Mouse (Mus musculus) CD8-positive naive resting alpha-beta T cell, adult 2 months (primary cell): Measurements from ENCODE around the gene Slit3.

Experiments
- DNase-seq, 2 experiments: peaks; one replicate each; pipeline ENCODE4 v3.0.0; 2022; ENCODE audit warnings: low read depth in 2 of 2, low spot score in 2 of 2

Slit3 gene

GRCm38 (mm10) chr11:35273416-35273815 is 152.4 kb downstream of the Slit3 start:
- DNase-seq = no peak

- DNase-seq = no peak
These were observed 153.0 kb downstream of the Slit3 start for GRCm38 (mm10) chr11:35274036-35274435.

- DNase-seq = no peak
These were observed 154.3 kb downstream of the Slit3 start for GRCm38 (mm10) chr11:35275300-35275699.

DNA sequence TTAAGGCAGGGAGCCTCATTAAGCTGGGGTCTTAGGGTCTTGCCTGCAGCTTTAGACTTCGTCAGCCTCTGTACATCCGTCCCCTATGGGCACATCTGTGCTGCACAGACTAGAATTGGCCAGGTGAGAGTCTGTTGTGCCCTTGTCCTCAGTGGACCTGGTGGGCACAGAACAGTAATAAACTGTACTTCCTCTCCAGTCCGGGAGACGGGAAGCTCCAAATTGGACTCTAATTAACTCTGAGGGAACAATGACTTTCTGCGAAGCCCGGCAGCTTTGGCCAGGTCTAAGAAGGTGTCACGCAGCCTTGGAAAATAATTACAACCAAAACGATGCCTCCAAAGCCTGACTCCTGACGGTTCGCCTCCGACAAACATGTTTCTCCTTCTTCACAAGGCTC is 155.0 kb downstream of the Slit3 start:
- DNase-seq = no peak

- no peak for DNase-seq
These were observed 157.2 kb downstream of the Slit3 start for GRCm38 (mm10) chr11:35278128-35278769.

DNA sequence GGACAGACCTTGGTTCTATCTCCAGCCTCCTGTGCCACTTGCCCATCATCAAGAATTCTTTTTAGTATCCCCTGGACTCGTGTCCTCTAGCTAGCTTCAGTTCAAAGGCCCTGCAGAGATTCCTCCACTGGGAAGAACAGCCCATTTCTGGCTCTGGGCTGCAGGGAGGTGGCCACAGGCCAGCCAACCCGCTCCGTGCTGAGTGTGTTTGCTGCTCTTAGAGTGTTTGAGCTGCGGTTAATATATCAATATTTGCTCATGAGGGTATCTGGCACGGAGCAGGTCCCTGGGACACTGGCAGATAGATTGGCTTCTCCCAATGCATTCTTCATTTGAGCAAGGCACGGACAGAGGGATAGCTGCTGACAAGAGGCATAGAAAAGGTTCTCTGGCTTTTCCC is 159.8 kb downstream of the Slit3 start:
- DNase-seq = no peak

GRCm38 (mm10) chr11:35282001-35282632 is 161.1 kb downstream of the Slit3 start:
- no peak for DNase-seq

DNA sequence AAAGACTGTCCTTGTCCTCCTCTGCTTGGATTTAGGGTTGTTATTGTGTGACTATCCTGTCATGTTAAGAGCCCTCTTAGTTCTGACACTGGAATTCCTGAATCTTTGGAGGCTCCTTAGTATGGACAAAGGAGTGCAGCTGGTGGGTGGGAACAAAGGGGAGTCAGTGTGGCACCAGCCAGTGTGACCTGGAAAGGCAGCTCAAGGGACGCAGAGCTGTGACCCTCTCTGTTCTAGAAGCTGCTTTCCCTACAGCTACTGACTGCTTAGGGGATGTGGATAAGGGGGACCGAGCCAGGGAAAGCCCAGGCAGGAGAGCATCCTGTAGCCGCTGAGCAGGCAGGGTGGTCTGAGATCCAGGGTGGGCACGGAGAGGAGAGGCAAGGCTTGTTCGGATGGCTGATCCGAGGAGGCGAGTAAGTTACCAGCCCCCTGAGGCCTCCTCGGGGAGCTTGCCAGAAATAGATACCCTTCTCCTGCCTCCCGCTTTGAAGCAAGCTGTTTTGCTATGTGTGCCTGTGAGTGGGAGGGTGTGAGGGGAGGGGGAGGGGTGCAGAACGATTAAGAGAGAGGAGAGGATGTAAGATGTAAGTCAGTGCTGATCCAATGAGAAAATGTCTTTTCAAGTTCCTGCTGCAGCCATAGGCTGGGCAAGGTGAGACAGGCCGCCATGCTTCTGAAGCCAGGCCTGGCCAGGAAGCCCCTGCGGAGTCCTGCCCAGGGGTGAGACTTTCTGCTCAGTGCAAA is 162.0 kb downstream of the Slit3 start:
- no peak for DNase-seq

- DNase-seq = no peak
These were observed 162.7 kb downstream of the Slit3 start for GRCm38 (mm10) chr11:35283767-35284166.

DNA sequence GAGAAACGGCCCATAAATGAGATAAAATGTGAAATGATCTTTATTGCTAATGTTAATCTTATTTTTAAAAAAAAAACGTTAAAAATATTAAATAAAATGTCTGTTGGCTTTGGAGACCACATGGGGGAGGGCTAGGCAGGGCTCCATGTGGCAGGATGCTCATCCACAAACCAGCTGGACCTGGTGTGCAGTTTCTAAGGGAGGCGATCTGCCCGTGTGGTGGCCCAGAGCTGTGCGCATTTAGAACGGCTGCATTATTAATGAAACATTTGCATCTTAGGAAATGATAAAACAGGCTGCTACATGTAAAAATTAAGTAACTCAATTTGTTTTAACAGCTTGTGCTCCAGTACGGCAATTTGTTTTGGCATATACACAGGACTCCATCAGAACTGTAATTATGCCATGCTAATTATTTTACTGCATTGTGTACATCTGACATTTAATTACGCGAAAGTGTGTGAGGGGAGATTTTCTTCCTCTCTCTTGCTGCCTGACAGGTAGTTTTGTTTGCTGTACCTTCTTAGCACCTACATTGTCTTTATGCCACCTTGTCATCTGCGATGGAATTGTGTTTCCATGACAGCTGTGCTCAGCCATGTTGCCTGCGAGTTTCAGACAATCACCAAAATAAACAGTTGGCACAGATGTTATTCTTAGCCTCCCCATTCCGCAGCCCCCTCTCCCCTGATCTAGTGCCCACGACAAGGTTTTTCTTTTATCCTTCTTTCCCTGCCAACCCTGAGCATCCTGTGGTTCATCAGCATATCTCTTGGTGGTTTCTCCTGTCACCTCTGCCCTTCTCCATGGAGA is 165.8 kb downstream of the Slit3 start:
- no peak for DNase-seq

- no peak for DNase-seq
These were observed 167.0 kb downstream of the Slit3 start for GRCm38 (mm10) chr11:35288056-35288455.

GRCm38 (mm10) chr11:35288761-35289278 is 167.8 kb downstream of the Slit3 start:
- DNase-seq = no peak

DNA sequence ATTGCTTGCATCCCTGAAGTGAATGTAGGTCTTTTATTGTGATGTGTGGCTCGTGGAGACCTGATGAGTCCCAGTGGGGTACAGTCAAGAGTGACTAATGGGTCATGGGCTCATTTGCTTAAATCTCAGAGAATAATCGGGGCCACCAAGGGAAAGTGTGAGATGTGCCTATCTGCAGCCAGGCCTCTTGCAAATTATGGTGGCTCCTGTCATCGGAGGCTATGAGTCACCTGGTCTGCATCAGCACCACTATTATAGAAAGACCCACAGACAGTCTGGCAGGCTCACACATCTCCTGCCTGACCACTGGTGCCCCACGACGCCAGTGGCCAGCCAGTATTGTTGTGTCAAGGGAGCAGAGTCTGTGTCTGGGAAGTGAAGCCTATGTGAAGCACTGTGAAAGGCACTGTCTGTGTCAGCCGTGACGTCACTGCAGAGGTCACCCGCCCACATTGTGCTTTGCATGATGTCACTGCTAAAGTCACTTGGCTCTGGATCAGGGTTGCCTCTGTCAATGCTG is 171.3 kb downstream of the Slit3 start:
- DNase-seq = no peak

GRCm38 (mm10) chr11:35293197-35293596 is 172.2 kb downstream of the Slit3 start:
- no peak for DNase-seq

GRCm38 (mm10) chr11:35294670-35295069 is 173.6 kb downstream of the Slit3 start:
- no peak for DNase-seq

- DNase-seq = no peak
These were observed 174.3 kb downstream of the Slit3 start for GRCm38 (mm10) chr11:35295162-35295799.

DNA sequence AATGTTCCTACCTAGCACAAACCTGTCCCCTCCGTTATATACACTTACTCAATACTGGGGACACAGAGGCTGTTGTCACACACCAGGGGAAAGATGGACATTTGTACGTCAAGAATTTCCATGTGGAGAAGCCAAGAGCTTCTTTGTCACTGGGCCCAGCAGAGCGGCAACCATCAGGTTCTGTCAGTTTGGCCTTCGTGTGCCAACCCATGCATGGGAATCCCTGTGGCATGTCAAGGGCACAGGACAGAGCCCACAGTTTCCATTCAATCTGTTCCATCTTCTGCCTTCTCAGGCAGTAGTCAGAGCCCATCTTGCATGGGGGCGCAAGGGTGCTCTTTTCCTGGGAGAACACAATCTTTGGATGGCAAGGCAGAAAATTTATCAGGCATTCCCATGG is 175.8 kb downstream of the Slit3 start:
- DNase-seq = no peak

GRCm38 (mm10) chr11:35297319-35297718 is 176.3 kb downstream of the Slit3 start:
- DNase-seq = no peak

- no peak for DNase-seq
These were observed 177.5 kb downstream of the Slit3 start for GRCm38 (mm10) chr11:35298526-35298925.

DNA sequence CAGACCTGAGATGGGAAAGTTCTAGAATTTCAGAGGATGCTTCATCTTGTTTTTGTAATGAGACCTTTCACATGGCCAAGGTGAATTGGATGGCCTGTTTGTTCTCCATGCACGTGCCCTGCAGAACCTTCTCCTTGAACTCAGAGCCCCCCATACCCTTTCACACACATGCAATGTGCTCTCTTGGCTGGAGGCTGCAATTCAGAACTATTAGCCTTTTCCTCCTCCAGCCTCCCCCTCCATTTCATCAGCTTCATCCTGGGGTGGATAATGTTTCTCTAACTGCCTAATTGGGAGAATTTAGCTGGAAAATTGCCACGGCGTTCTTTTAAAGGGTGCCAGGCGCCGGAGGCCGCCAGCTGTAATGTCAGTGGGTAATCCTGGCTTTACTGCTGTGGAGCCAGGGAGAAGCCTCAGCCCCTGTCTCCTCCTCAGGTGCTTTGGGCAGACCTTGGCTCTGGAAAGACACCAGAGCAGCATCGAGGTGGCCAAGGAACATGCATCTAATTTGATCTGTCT is 178.9 kb downstream of the Slit3 start:
- DNase-seq = no peak
